Mouse (Mus musculus): ENCODE measurements around the gene Sh2d4b. TPM values are rescaled to one million over a fixed set of nuclear protein-coding genes. Genes with fewer than 3 reads are reported as not detected.

The Sh2d4b gene
- polyA plus RNA-seq, 1 experiment, result 0.40 TPM

- H3K4me1 ChIP-seq (ENCODE audit: control insufficient read depth, insufficient read depth, low read length), result peaks cover 78% of the 10 kb centered on the region
Observed at GRCm38 (mm10) chr14:40928897-40929296, 35.8 kb upstream of the Sh2d4b start.

GRCm38 (mm10) chr14:40927041-40927440 is 34.0 kb upstream of the Sh2d4b start:
- Histone ChIP-seq H3K27ac (ENCODE audit: insufficient read depth, low read depth, low read length) (no peak overlapping the region), H3K4me1 (ENCODE audit: control insufficient read depth, insufficient read depth, low read length) (peaks cover 82% of the 10 kb centered on the region), H3K4me3 (ENCODE audit: insufficient read depth, low read length) (no peak overlapping the region)
- TF ChIP-seq POLR2A (IDR thresholded peaks at IDR 0.05; ENCODE audit: borderline replicate concordance, low read depth, low read length) (no peak), CTCF (IDR thresholded peaks at IDR 0.05; ENCODE audit: low read depth, low read length) (no peak)

More at GRCm38 (mm10) chr14:40928897-40929296, 35.8 kb upstream of the Sh2d4b start:
- Histone ChIP-seq H3K4me3 (ENCODE audit: insufficient read depth, low read length) (no peak overlapping the region), H3K27ac (ENCODE audit: insufficient read depth, low read depth, low read length) (peak overlapping the region; percentile 48)
- TF ChIP-seq CTCF (IDR thresholded peaks at IDR 0.05; ENCODE audit: low read depth, low read length) (no peak), POLR2A (IDR thresholded peaks at IDR 0.05; ENCODE audit: borderline replicate concordance, low read depth, low read length) (no peak)

- peak overlapping the region; percentile 84 for H3K27ac ChIP-seq (ENCODE audit: insufficient read depth, low read depth, low read length)
- H3K4me1 ChIP-seq (ENCODE audit: control insufficient read depth, insufficient read depth, low read length), result peaks cover 81% of the 10 kb centered on the region
- no peak overlapping the region for H3K4me3 ChIP-seq (ENCODE audit: insufficient read depth, low read length)
- no peak for TF ChIP-seq POLR2A (IDR thresholded peaks at IDR 0.05; ENCODE audit: borderline replicate concordance, low read depth, low read length)
- TF ChIP-seq CTCF (IDR thresholded peaks at IDR 0.05; ENCODE audit: low read depth, low read length), result no peak
Observed at GRCm38 (mm10) chr14:40924378-40925113, 31.5 kb upstream of the Sh2d4b start.

- Histone ChIP-seq H3K4me1 (ENCODE audit: control insufficient read depth, insufficient read depth, low read length) (peaks cover 66% of the 10 kb centered on the region), H3K27ac (ENCODE audit: insufficient read depth, low read depth, low read length) (peak overlapping the region; percentile 35)
Observed at GRCm38 (mm10) chr14:40921241-40921640, 28.2 kb upstream of the Sh2d4b start.

GRCm38 (mm10) chr14:40919521-40919920 is 26.5 kb upstream of the Sh2d4b start:
- Histone ChIP-seq H3K4me1 (ENCODE audit: control insufficient read depth, insufficient read depth, low read length) (peaks cover 68% of the 10 kb centered on the region), H3K4me3 (ENCODE audit: insufficient read depth, low read length) (no peak overlapping the region), H3K27ac (ENCODE audit: insufficient read depth, low read depth, low read length) (peak overlapping the region; percentile 54)
- TF ChIP-seq CTCF (IDR thresholded peaks at IDR 0.05; ENCODE audit: low read depth, low read length), result no peak
- no peak for TF ChIP-seq POLR2A (IDR thresholded peaks at IDR 0.05; ENCODE audit: borderline replicate concordance, low read depth, low read length)

More at GRCm38 (mm10) chr14:40921241-40921640, 28.2 kb upstream of the Sh2d4b start:
- H3K4me3 ChIP-seq (ENCODE audit: insufficient read depth, low read length), result no peak overlapping the region
- no peak for TF ChIP-seq CTCF (IDR thresholded peaks at IDR 0.05; ENCODE audit: low read depth, low read length)
- TF ChIP-seq POLR2A (IDR thresholded peaks at IDR 0.05; ENCODE audit: borderline replicate concordance, low read depth, low read length), result no peak

- H3K4me1 ChIP-seq (ENCODE audit: control insufficient read depth, insufficient read depth, low read length), result peaks cover 63% of the 10 kb centered on the region
- H3K27ac ChIP-seq (ENCODE audit: insufficient read depth, low read depth, low read length), result no peak overlapping the region
- H3K4me3 ChIP-seq (ENCODE audit: insufficient read depth, low read length), result no peak overlapping the region
- no peak for TF ChIP-seq CTCF (IDR thresholded peaks at IDR 0.05; ENCODE audit: low read depth, low read length)
- TF ChIP-seq POLR2A (IDR thresholded peaks at IDR 0.05; ENCODE audit: borderline replicate concordance, low read depth, low read length), result no peak
Observed at GRCm38 (mm10) chr14:40918477-40918876, 25.4 kb upstream of the Sh2d4b start.

- no peak for TF ChIP-seq POLR2A (IDR thresholded peaks at IDR 0.05; ENCODE audit: borderline replicate concordance, low read depth, low read length)
- peak; percentile 74 for TF ChIP-seq CTCF (IDR thresholded peaks at IDR 0.05; ENCODE audit: low read depth, low read length)
- no peak overlapping the region for H3K4me3 ChIP-seq (ENCODE audit: insufficient read depth, low read length)
- H3K4me1 ChIP-seq (ENCODE audit: control insufficient read depth, insufficient read depth, low read length), result peaks cover 55% of the 10 kb centered on the region
- no peak overlapping the region for H3K27ac ChIP-seq (ENCODE audit: insufficient read depth, low read depth, low read length)
Observed at GRCm38 (mm10) chr14:40917632-40918031, 24.6 kb upstream of the Sh2d4b start.

- H3K4me3 ChIP-seq (ENCODE audit: insufficient read depth, low read length), result no peak overlapping the region
- TF ChIP-seq CTCF (IDR thresholded peaks at IDR 0.05; ENCODE audit: low read depth, low read length) (no peak), POLR2A (IDR thresholded peaks at IDR 0.05; ENCODE audit: borderline replicate concordance, low read depth, low read length) (no peak)
- no peak overlapping the region for H3K27ac ChIP-seq (ENCODE audit: insufficient read depth, low read depth, low read length)
- peaks cover 47% of the 10 kb centered on the region for H3K4me1 ChIP-seq (ENCODE audit: control insufficient read depth, insufficient read depth, low read length)
Observed at GRCm38 (mm10) chr14:40916667-40917066, 23.6 kb upstream of the Sh2d4b start.

- Histone ChIP-seq H3K4me3 (ENCODE audit: insufficient read depth, low read length) (no peak overlapping the region), H3K27ac (ENCODE audit: insufficient read depth, low read depth, low read length) (no peak overlapping the region), H3K4me1 (ENCODE audit: control insufficient read depth, insufficient read depth, low read length) (peaks cover 40% of the 10 kb centered on the region)
- TF ChIP-seq POLR2A (IDR thresholded peaks at IDR 0.05; ENCODE audit: borderline replicate concordance, low read depth, low read length) (no peak), CTCF (IDR thresholded peaks at IDR 0.05; ENCODE audit: low read depth, low read length) (no peak)
Observed at GRCm38 (mm10) chr14:40915838-40916237, 22.8 kb upstream of the Sh2d4b start.

- TF ChIP-seq POLR2A (IDR thresholded peaks at IDR 0.05; ENCODE audit: borderline replicate concordance, low read depth, low read length) (no peak), CTCF (IDR thresholded peaks at IDR 0.05; ENCODE audit: low read depth, low read length) (no peak)
- H3K4me1 ChIP-seq (ENCODE audit: control insufficient read depth, insufficient read depth, low read length), result peaks cover 29% of the 10 kb centered on the region
- peak overlapping the region; percentile 7; the same call in 1 of the 2 replicates for H3K27ac ChIP-seq (ENCODE audit: insufficient read depth, low read depth, low read length)
- H3K4me3 ChIP-seq (ENCODE audit: insufficient read depth, low read length), result no peak overlapping the region
Observed at GRCm38 (mm10) chr14:40914701-40915100, 21.6 kb upstream of the Sh2d4b start.

All from bone marrow macrophage, adult 2 months (primary cell).